Mouse (Mus musculus) hindbrain, embryonic 13.5 days (tissue): Measurements from ENCODE around the gene Ifne. TPM values are rescaled to one million over a fixed set of nuclear protein-coding genes. Genes with fewer than 3 reads are reported as not detected.

Experiments used
- ATAC-seq: fragments of 200-750 bp; cut with Nextera tagmentation; 2 replicates; pipeline ENCODE4 v1.8.0; 2017; ENCODE audit warnings: moderate TSS enrichment; ENCODE audit not compliant: low FRiP score
- H3K27ac ChIP-seq: fragments of 300-500 bp; sonication (generic); 2 replicates; pipeline ENCODE4 v1.5.1; 2015; ENCODE audit warnings: inconsistent platforms, mild to moderate bottlenecking, moderate library complexity
- H3K27me3 ChIP-seq: fragments of 300-500 bp; sonication (generic); 2 replicates; pipeline ENCODE4 v1.6.1; 2015; ENCODE audit warnings: mild to moderate bottlenecking, inconsistent platforms
- H3K36me3 ChIP-seq: fragments of 300-500 bp; sonication (generic); 2 replicates; pipeline ENCODE4 v1.6.1; 2015; ENCODE audit warnings: mild to moderate bottlenecking, inconsistent platforms
- H3K4me1 ChIP-seq: fragments of 300-500 bp; sonication (generic); replicated peaks from 2 replicates; pipeline ENCODE4 v1.6.1; 2015; ENCODE audit warnings: inconsistent platforms
- H3K4me2 ChIP-seq: fragments of 300-500 bp; sonication (generic); 2 replicates; pipeline ENCODE4 v1.6.1; 2015; ENCODE audit warnings: inconsistent platforms, mild to moderate bottlenecking, moderate library complexity
- H3K4me3 ChIP-seq: fragments of 300-500 bp; sonication (generic); 2 replicates; pipeline ENCODE4 v1.5.1; 2015; ENCODE audit warnings: mild to moderate bottlenecking, inconsistent platforms
- H3K9ac ChIP-seq: fragments of 300-500 bp; sonication (generic); 2 replicates; pipeline ENCODE4 v1.6.1; 2015; ENCODE audit warnings: mild to moderate bottlenecking, inconsistent platforms
- H3K9me3 ChIP-seq: fragments of 300-500 bp; sonication (generic); 2 replicates; pipeline ENCODE4 v1.6.1; 2016; ENCODE audit warnings: inconsistent platforms
- WGBS: fragments of 180-500 bp; shearing (Covaris S2); methylation state at CpG from one replicate; pipeline ENCODE4 v1.1.7; 2015; 5-methylcytosine and 5-hydroxymethylcytosine counted together
- polyA plus RNA-seq: library from polyadenylated mRNA; unstranded; fragments of >200 nt; fragmentation: Nextera tagmentation; extraction: Ambion mirVana; gene quantifications from 2 replicates; pipeline ENCODE4 v1.2.1, GENCODE M21; 2015

Gene Ifne
- polyA plus RNA-seq, result not detected in 2 replicates

GRCm38 (mm10) chr4:88880101-88880500, at the start of gene Ifne:
Gene Ifne (minus strand): TSS chr4:88880201.
- Histone ChIP-seq H3K4me2 (no peak within 1 kb of the TSS), H3K4me1 (no peaks in the 10 kb centered on the region), H3K27me3 (no peaks in the 10 kb centered on the region), H3K9ac (no peak within 1 kb of the TSS), H3K4me3 (no peak within 1 kb of the TSS), H3K27ac (no peak within 1 kb of the TSS), H3K9me3 (no peaks in the 10 kb centered on the region), H3K36me3 (no peaks in the 10 kb centered on the region)
- no peak for ATAC-seq
- WGBS, result 90% methylated on average over 8 of the region's 8 CpGs

- Histone ChIP-seq H3K9me3 (no peaks in the 10 kb centered on the region), H3K4me2 (no peak overlapping the region), H3K4me3 (no peak overlapping the region), H3K9ac (no peak overlapping the region), H3K27me3 (no peaks in the 10 kb centered on the region), H3K27ac (no peak overlapping the region), H3K36me3 (no peaks in the 10 kb centered on the region), H3K4me1 (no peaks in the 10 kb centered on the region)
- ATAC-seq, result no peak
- WGBS, result 90% methylated on average over 4 of the region's 4 CpGs
Observed at GRCm38 (mm10) chr4:88928341-88929102, 48.5 kb upstream of the Ifne start.

- Histone ChIP-seq H3K9ac (no peak overlapping the region), H3K4me1 (no peaks in the 10 kb centered on the region), H3K9me3 (no peaks in the 10 kb centered on the region), H3K4me2 (no peak overlapping the region), H3K4me3 (no peak overlapping the region), H3K36me3 (no peaks in the 10 kb centered on the region), H3K27me3 (no peaks in the 10 kb centered on the region), H3K27ac (no peak overlapping the region)
- no peak for ATAC-seq
- 87% methylated on average over 2 of the region's 2 CpGs for WGBS
Observed at GRCm38 (mm10) chr4:88927850-88928249, 47.8 kb upstream of the Ifne start.

- H3K9me3 ChIP-seq, result no peaks in the 10 kb centered on the region
- H3K27me3 ChIP-seq, result no peaks in the 10 kb centered on the region
- H3K27ac ChIP-seq, result no peak overlapping the region
- H3K36me3 ChIP-seq, result no peaks in the 10 kb centered on the region
- no peak overlapping the region for H3K4me3 ChIP-seq
- H3K9ac ChIP-seq, result no peak overlapping the region
- H3K4me1 ChIP-seq, result no peaks in the 10 kb centered on the region
- H3K4me2 ChIP-seq, result no peak overlapping the region
- WGBS, result 100% methylated on average over 1 of the region's 1 CpGs
- ATAC-seq, result no peak
Observed at GRCm38 (mm10) chr4:88926637-88927036, 46.6 kb upstream of the Ifne start.

GRCm38 (mm10) chr4:88926082-88926481, 46.1 kb upstream of the Ifne start:
- no peak overlapping the region for H3K4me3 ChIP-seq
- WGBS, result 95% methylated on average over 1 of the region's 1 CpGs

GRCm38 (mm10) chr4:88925456-88925855, 45.5 kb upstream of the Ifne start:
- no peaks in the 10 kb centered on the region for H3K27me3 ChIP-seq
- H3K4me1 ChIP-seq, result no peaks in the 10 kb centered on the region
- no peaks in the 10 kb centered on the region for H3K36me3 ChIP-seq
- WGBS, result 93% methylated on average over 2 of the region's 2 CpGs
- H3K9me3 ChIP-seq, result no peaks in the 10 kb centered on the region
- H3K4me2 ChIP-seq, result no peak overlapping the region
- H3K4me3 ChIP-seq, result no peak overlapping the region
- no peak for ATAC-seq
- H3K27ac ChIP-seq, result no peak overlapping the region
- H3K9ac ChIP-seq, result no peak overlapping the region

More at GRCm38 (mm10) chr4:88926082-88926481, 46.1 kb upstream of the Ifne start:
- Histone ChIP-seq H3K9me3 (no peaks in the 10 kb centered on the region), H3K27me3 (no peaks in the 10 kb centered on the region), H3K4me1 (no peaks in the 10 kb centered on the region), H3K36me3 (no peaks in the 10 kb centered on the region), H3K27ac (no peak overlapping the region), H3K4me2 (no peak overlapping the region), H3K9ac (no peak overlapping the region)
- ATAC-seq, result no peak

- H3K4me3 ChIP-seq, result no peak overlapping the region
- no peak overlapping the region for H3K27ac ChIP-seq
- no peaks in the 10 kb centered on the region for H3K36me3 ChIP-seq
- no peaks in the 10 kb centered on the region for H3K27me3 ChIP-seq
- ATAC-seq, result no peak
- H3K9me3 ChIP-seq, result no peaks in the 10 kb centered on the region
- 94% methylated on average over 5 of the region's 5 CpGs for WGBS
- H3K4me1 ChIP-seq, result no peaks in the 10 kb centered on the region
- H3K9ac ChIP-seq, result no peak overlapping the region
- no peak overlapping the region for H3K4me2 ChIP-seq
Observed at GRCm38 (mm10) chr4:88921280-88921679, 41.3 kb upstream of the Ifne start.

- Histone ChIP-seq H3K36me3 (no peaks in the 10 kb centered on the region), H3K27me3 (no peaks in the 10 kb centered on the region), H3K4me2 (no peak overlapping the region), H3K4me3 (no peak overlapping the region), H3K9me3 (no peaks in the 10 kb centered on the region), H3K9ac (no peak overlapping the region), H3K27ac (no peak overlapping the region), H3K4me1 (no peaks in the 10 kb centered on the region)
- ATAC-seq, result no peak
- 95% methylated on average over 5 of the region's 5 CpGs for WGBS
Observed at GRCm38 (mm10) chr4:88917770-88918460, 37.9 kb upstream of the Ifne start.

GRCm38 (mm10) chr4:88916306-88916705, 36.3 kb upstream of the Ifne start:
- no peak overlapping the region for H3K27ac ChIP-seq
- H3K9me3 ChIP-seq, result no peaks in the 10 kb centered on the region
- H3K4me1 ChIP-seq, result no peaks in the 10 kb centered on the region
- no peak for ATAC-seq
- no peaks in the 10 kb centered on the region for H3K27me3 ChIP-seq
- no peaks in the 10 kb centered on the region for H3K36me3 ChIP-seq
- no peak overlapping the region for H3K9ac ChIP-seq
- 90% methylated on average over 4 of the region's 4 CpGs for WGBS
- H3K4me2 ChIP-seq, result no peak overlapping the region
- no peak overlapping the region for H3K4me3 ChIP-seq

- Histone ChIP-seq H3K9me3 (no peaks in the 10 kb centered on the region), H3K9ac (no peak overlapping the region), H3K27ac (no peak overlapping the region), H3K36me3 (no peaks in the 10 kb centered on the region), H3K4me2 (no peak overlapping the region), H3K27me3 (no peaks in the 10 kb centered on the region), H3K4me3 (no peak overlapping the region), H3K4me1 (no peaks in the 10 kb centered on the region)
- no peak for ATAC-seq
- 96% methylated on average over 1 of the region's 1 CpGs for WGBS
Observed at GRCm38 (mm10) chr4:88913984-88914383, 34.0 kb upstream of the Ifne start.

- no peaks in the 10 kb centered on the region for H3K36me3 ChIP-seq
- H3K27me3 ChIP-seq, result no peaks in the 10 kb centered on the region
- 92% methylated on average over 2 of the region's 2 CpGs for WGBS
- H3K4me1 ChIP-seq, result no peaks in the 10 kb centered on the region
- H3K9me3 ChIP-seq, result no peaks in the 10 kb centered on the region
- no peak for ATAC-seq
- H3K27ac ChIP-seq, result no peak overlapping the region
- H3K4me3 ChIP-seq, result no peak overlapping the region
- no peak overlapping the region for H3K4me2 ChIP-seq
- no peak overlapping the region for H3K9ac ChIP-seq
Observed at GRCm38 (mm10) chr4:88912882-88913281, 32.9 kb upstream of the Ifne start.

- ATAC-seq, result no peak
Observed at GRCm38 (mm10) chr4:88912187-88912586, 32.2 kb upstream of the Ifne start.

More at GRCm38 (mm10) chr4:88912187-88912586, 32.2 kb upstream of the Ifne start:
- Histone ChIP-seq H3K27me3 (no peaks in the 10 kb centered on the region), H3K36me3 (no peaks in the 10 kb centered on the region), H3K9me3 (no peaks in the 10 kb centered on the region), H3K9ac (no peak overlapping the region), H3K4me3 (no peak overlapping the region), H3K4me1 (no peaks in the 10 kb centered on the region), H3K4me2 (no peak overlapping the region), H3K27ac (no peak overlapping the region)
- 75% methylated on average over 9 of the region's 9 CpGs for WGBS
